Mouse (Mus musculus): ENCODE data around the gene Ssh1. TPM values are rescaled to one million over a fixed set of nuclear protein-coding genes. Genes with fewer than 3 reads are reported as not detected.

Gene Ssh1
- total and polyA plus RNA-seq, 2 experiments from 2014 or later: 9.7 to 14.5 TPM

- Histone ChIP-seq H3K9me3 (ENCODE audit: low read length) (no peaks in the 10 kb centered on the region), H3K4me2 (ENCODE audit: low read depth, low read length) (no peak overlapping the region), H3K36me3 (ENCODE audit: insufficient read depth, low read length) (no peaks in the 10 kb centered on the region), H3K4me3 (ENCODE audit: low read length) (no peak overlapping the region), H3K27me3 (ENCODE audit: insufficient read depth, low read length) (no peaks in the 10 kb centered on the region), H3K9ac (replicated peaks; ENCODE audit: low read length) (no peak overlapping the region), H3K27ac (no peak overlapping the region), H3K4me1 (ENCODE audit: insufficient read depth, low read length) (no peaks in the 10 kb centered on the region)
- no peak for TF ChIP-seq CTCF (IDR thresholded peaks at IDR 0.05; ENCODE audit: low read depth)
- 17% methylated on average over 18 of the region's 18 CpGs for WGBS
- DNase-seq (ENCODE audit: low spot score): peak; percentile 54
- ATAC-seq: peak; percentile 62; the same call in 1 of the 2 replicates
Measured at GRCm38 (mm10) chr5:113930648-113931609, 62.8 kb downstream of the Ssh1 start.

DNA sequence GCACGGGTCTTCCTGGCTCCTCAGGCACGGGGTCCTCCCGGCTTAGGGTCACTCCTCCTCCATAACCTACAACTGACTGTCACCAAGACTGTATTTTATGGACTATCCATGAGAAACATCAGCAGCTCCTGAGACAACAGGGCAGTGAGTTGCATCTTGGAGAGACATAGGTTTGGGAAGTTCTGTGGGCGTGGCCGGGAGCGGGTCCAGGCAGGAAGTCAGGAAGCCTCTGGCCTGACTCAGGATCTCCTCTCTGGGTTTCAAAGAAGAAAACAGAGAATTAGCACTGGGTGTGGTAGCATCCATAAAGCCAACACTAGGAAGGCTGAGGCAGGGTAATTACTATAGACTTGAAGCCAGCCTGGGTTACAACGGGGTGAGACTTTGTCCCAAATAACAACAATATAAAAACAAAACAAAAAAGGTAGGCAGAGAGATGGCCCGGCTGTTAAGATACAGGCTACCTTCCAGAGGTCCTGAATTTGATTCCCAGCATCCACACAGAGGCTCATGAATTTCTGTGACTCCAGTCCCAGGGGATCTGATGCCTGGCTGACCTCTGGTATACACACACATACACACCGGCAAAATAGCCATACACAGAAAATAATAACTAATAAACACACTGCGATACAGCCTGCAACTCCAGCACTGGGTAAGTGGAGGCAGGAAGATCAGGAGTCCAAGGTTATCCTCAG lies 63.6 kb downstream of the Ssh1 start:
- no peak for DNase-seq (ENCODE audit: low spot score)
- Histone ChIP-seq H3K4me2 (ENCODE audit: low read depth, low read length) (no peak overlapping the region), H3K27me3 (ENCODE audit: insufficient read depth, low read length) (no peaks in the 10 kb centered on the region), H3K9ac (replicated peaks; ENCODE audit: low read length) (no peak overlapping the region), H3K9me3 (ENCODE audit: low read length) (no peaks in the 10 kb centered on the region), H3K36me3 (ENCODE audit: insufficient read depth, low read length) (no peaks in the 10 kb centered on the region), H3K4me1 (ENCODE audit: insufficient read depth, low read length) (no peaks in the 10 kb centered on the region), H3K27ac (no peak overlapping the region), H3K4me3 (ENCODE audit: low read length) (no peak overlapping the region)
- ATAC-seq: no peak
- no peak for TF ChIP-seq CTCF (IDR thresholded peaks at IDR 0.05; ENCODE audit: low read depth)
- WGBS: 46% methylated on average over 10 of the region's 10 CpGs

DNA sequence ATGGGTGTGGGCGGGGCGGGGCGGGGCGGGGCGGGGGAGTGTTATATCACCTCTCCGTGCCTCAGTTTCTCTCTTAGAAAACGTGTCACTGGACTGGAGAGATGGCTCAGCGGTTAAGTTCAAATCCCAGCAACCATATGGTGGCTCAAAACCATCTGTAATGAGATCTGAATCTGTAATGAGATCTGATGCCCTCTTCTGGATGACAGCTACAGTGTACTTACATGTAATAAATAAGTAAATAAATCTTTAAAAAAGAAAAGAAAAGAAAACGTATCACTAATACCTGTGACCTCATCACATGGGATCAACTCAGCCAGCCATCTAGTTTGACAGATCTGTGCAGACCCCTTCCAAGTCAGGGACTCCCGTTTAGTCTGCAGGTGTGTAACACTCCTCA lies 64.2 kb downstream of the Ssh1 start:
- ATAC-seq (no peak), DNase-seq (ENCODE audit: low spot score) (no peak)
- H3K27me3 ChIP-seq (ENCODE audit: insufficient read depth, low read length): no peaks in the 10 kb centered on the region
- no peaks in the 10 kb centered on the region for H3K9me3 ChIP-seq (ENCODE audit: low read length)
- H3K4me1 ChIP-seq (ENCODE audit: insufficient read depth, low read length): no peaks in the 10 kb centered on the region
- WGBS: 66% methylated on average over 10 of the region's 10 CpGs
- no peak overlapping the region for H3K4me2 ChIP-seq (ENCODE audit: low read depth, low read length)
- H3K27ac ChIP-seq: no peak overlapping the region
- no peak; the same call in 1 of the 2 replicates for TF ChIP-seq CTCF (IDR thresholded peaks at IDR 0.05; ENCODE audit: low read depth)
- H3K9ac ChIP-seq (replicated peaks; ENCODE audit: low read length): no peak overlapping the region
- no peaks in the 10 kb centered on the region for H3K36me3 ChIP-seq (ENCODE audit: insufficient read depth, low read length)
- no peak overlapping the region for H3K4me3 ChIP-seq (ENCODE audit: low read length)

- Histone ChIP-seq H3K9me3 (ENCODE audit: low read length) (no peaks in the 10 kb centered on the region), H3K27ac (no peak overlapping the region), H3K4me1 (ENCODE audit: insufficient read depth, low read length) (no peaks in the 10 kb centered on the region), H3K36me3 (ENCODE audit: insufficient read depth, low read length) (no peaks in the 10 kb centered on the region), H3K4me3 (ENCODE audit: low read length) (no peak overlapping the region), H3K27me3 (ENCODE audit: insufficient read depth, low read length) (no peaks in the 10 kb centered on the region), H3K9ac (replicated peaks; ENCODE audit: low read length) (no peak overlapping the region), H3K4me2 (ENCODE audit: low read depth, low read length) (no peak overlapping the region)
- DNase-seq (ENCODE audit: low spot score): no peak
- WGBS: 93% methylated on average over 4 of the region's 4 CpGs
- no peak for TF ChIP-seq CTCF (IDR thresholded peaks at IDR 0.05; ENCODE audit: low read depth)
- no peak for ATAC-seq
Measured at GRCm38 (mm10) chr5:113924608-113925007, 69.1 kb downstream of the Ssh1 start.

- 10% methylated on average over 6 of the region's 6 CpGs for WGBS
Measured at GRCm38 (mm10) chr5:113921310-113922166, 72.2 kb downstream of the Ssh1 start.

GRCm38 (mm10) chr5:113919060-113919459 lies 74.6 kb downstream of the Ssh1 start:
- ATAC-seq: no peak
- Histone ChIP-seq H3K36me3 (ENCODE audit: insufficient read depth, low read length) (no peaks in the 10 kb centered on the region), H3K4me1 (ENCODE audit: insufficient read depth, low read length) (no peaks in the 10 kb centered on the region), H3K4me2 (ENCODE audit: low read depth, low read length) (no peak overlapping the region), H3K4me3 (ENCODE audit: low read length) (no peak overlapping the region), H3K27me3 (ENCODE audit: insufficient read depth, low read length) (no peaks in the 10 kb centered on the region), H3K9ac (replicated peaks; ENCODE audit: low read length) (no peak overlapping the region), H3K9me3 (ENCODE audit: low read length) (no peaks in the 10 kb centered on the region), H3K27ac (no peak overlapping the region)
- no peak for DNase-seq (ENCODE audit: low spot score)
- no peak for TF ChIP-seq CTCF (IDR thresholded peaks at IDR 0.05; ENCODE audit: low read depth)
- WGBS: 79% methylated on average over 7 of the region's 7 CpGs

More at GRCm38 (mm10) chr5:113921310-113922166, 72.2 kb downstream of the Ssh1 start:
- Histone ChIP-seq H3K27me3 (ENCODE audit: insufficient read depth, low read length) (no peaks in the 10 kb centered on the region), H3K4me3 (ENCODE audit: low read length) (no peak overlapping the region), H3K36me3 (ENCODE audit: insufficient read depth, low read length) (no peaks in the 10 kb centered on the region), H3K4me2 (ENCODE audit: low read depth, low read length) (no peak overlapping the region), H3K4me1 (ENCODE audit: insufficient read depth, low read length) (no peaks in the 10 kb centered on the region), H3K27ac (peak overlapping the region; percentile 43), H3K9ac (replicated peaks; ENCODE audit: low read length) (no peak overlapping the region), H3K9me3 (ENCODE audit: low read length) (no peaks in the 10 kb centered on the region)
- ATAC-seq: peak; percentile 61
- TF ChIP-seq CTCF (IDR thresholded peaks at IDR 0.05; ENCODE audit: low read depth): no peak
- DNase-seq (ENCODE audit: low spot score): peak; percentile 40
